Mouse (Mus musculus) midbrain, embryonic 11.5 days (tissue): ENCODE results near the gene Dis3l2. TPM values are rescaled to one million over a fixed set of nuclear protein-coding genes. Genes with fewer than 3 reads are reported as not detected.

Experiments used
- ATAC-seq: fragments of 200-750 bp; cut with Nextera tagmentation; 2 replicates; pipeline ENCODE4 v1.8.0; 2017; ENCODE audit warnings: moderate TSS enrichment, moderate library complexity; ENCODE audit not compliant: low FRiP score
- DNase-seq: peaks from one replicate; pipeline ENCODE4 v3.0.0; 2015; ENCODE audit warnings: low spot score; ENCODE audit errors: missing footprints
- H3K27ac ChIP-seq: fragments of 300-500 bp; sonication (generic); 2 replicates; pipeline ENCODE4 v1.5.1; 2014; ENCODE audit warnings: low read depth, low read length
- H3K27me3 ChIP-seq: fragments of 300-500 bp; sonication (generic); 2 replicates; pipeline ENCODE4 v1.6.1; 2014; ENCODE audit warnings: mild to moderate bottlenecking, low read length, moderate library complexity, mixed read lengths; ENCODE audit not compliant: control insufficient read depth, insufficient read depth
- H3K36me3 ChIP-seq: fragments of 300-500 bp; sonication (generic); 2 replicates; pipeline ENCODE4 v1.6.1; 2014; ENCODE audit warnings: mild to moderate bottlenecking, low read length, moderate library complexity, mixed read lengths; ENCODE audit not compliant: control insufficient read depth, insufficient read depth
- H3K4me1 ChIP-seq: fragments of 300-500 bp; sonication (generic); 2 replicates; pipeline ENCODE4 v1.6.1; 2014; ENCODE audit warnings: low read length; ENCODE audit not compliant: control insufficient read depth, insufficient read depth
- H3K4me2 ChIP-seq: fragments of 300-500 bp; sonication (generic); 2 replicates; pipeline ENCODE4 v1.6.1; 2014; ENCODE audit warnings: mild to moderate bottlenecking, moderate library complexity
- H3K4me3 ChIP-seq: fragments of 300-500 bp; sonication (generic); 2 replicates; pipeline ENCODE4 v1.5.1; 2014; ENCODE audit warnings: low read depth, low read length
- H3K9ac ChIP-seq: fragments of 300-500 bp; sonication (generic); 2 replicates; pipeline ENCODE4 v1.6.1; 2014; ENCODE audit warnings: low read length
- H3K9me3 ChIP-seq: fragments of 300-500 bp; sonication (generic); 2 replicates; pipeline ENCODE4 v1.6.1; 2016; ENCODE audit warnings: low read length; ENCODE audit not compliant: control insufficient read depth
- WGBS: fragments of 180-500 bp; shearing (Covaris S2); extraction: QIAGEN DNeasy Blood & Tissue Kit; methylation state at CpG from one replicate; pipeline ENCODE4 v1.1.7; 2014; 5-methylcytosine and 5-hydroxymethylcytosine counted together
- polyA plus RNA-seq: library from polyadenylated mRNA; unstranded; fragments of >200 nt; fragmentation: Nextera tagmentation; extraction: Ambion mirVana; gene quantifications from 2 replicates; pipeline ENCODE4 v1.2.1, GENCODE M21; 2014

Dis3l2 gene
- polyA plus RNA-seq, 1 experiment from 2014 or later, result 34.3 TPM

- H3K4me1 ChIP-seq, result no peaks in the 10 kb centered on the region
- no peak overlapping the region for H3K9ac ChIP-seq
- no peaks in the 10 kb centered on the region for H3K9me3 ChIP-seq
- H3K36me3 ChIP-seq, result no peaks in the 10 kb centered on the region
- H3K4me2 ChIP-seq, result no peak overlapping the region
- WGBS, result 96% methylated on average over 2 of the region's 2 CpGs
- H3K27ac ChIP-seq, result no peak overlapping the region
- DNase-seq (no peak), ATAC-seq (no peak)
- H3K4me3 ChIP-seq, result no peak overlapping the region
- no peaks in the 10 kb centered on the region for H3K27me3 ChIP-seq
These were observed 211.1 kb downstream of the Dis3l2 start for GRCm38 (mm10) chr1:86914697-86915096.

GRCm38 (mm10) chr1:86916355-86916984 lies 212.9 kb downstream of the Dis3l2 start:
- H3K9ac ChIP-seq, result no peak overlapping the region
- no peak overlapping the region for H3K4me3 ChIP-seq
- H3K4me1 ChIP-seq, result no peaks in the 10 kb centered on the region
- DNase-seq (no peak), ATAC-seq (no peak)
- no peaks in the 10 kb centered on the region for H3K36me3 ChIP-seq
- H3K27me3 ChIP-seq, result no peaks in the 10 kb centered on the region
- no peak overlapping the region for H3K4me2 ChIP-seq
- no peaks in the 10 kb centered on the region for H3K9me3 ChIP-seq
- 71% methylated on average over 8 of the region's 8 CpGs for WGBS
- H3K27ac ChIP-seq, result no peak overlapping the region

DNA sequence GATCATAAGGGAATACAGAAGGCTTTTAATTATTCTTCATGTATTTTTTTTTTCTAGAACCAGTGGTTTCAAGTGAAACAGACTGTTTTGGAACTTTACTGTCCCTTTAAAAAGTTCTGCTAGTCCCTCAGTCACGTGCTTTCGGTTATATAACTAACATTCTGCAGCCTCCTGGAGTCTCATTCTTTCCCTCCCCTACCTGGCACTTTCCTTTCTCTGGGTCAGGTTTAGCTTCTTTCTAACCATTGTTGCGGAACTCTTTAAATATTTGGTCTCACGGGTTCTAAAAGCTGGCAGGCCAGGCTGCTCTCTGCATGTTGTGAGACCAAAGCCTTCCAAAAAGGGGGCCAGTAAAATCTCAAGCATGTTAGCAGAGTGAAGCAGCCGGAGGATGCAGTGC lies 222.2 kb downstream of the Dis3l2 start:
- Histone ChIP-seq H3K27ac (no peak overlapping the region), H3K27me3 (no peaks in the 10 kb centered on the region), H3K4me1 (no peaks in the 10 kb centered on the region), H3K9me3 (no peaks in the 10 kb centered on the region), H3K36me3 (no peaks in the 10 kb centered on the region), H3K4me3 (no peak overlapping the region), H3K9ac (no peak overlapping the region), H3K4me2 (no peak overlapping the region)
- 74% methylated on average over 5 of the region's 5 CpGs for WGBS
- ATAC-seq, result no peak
- no peak for DNase-seq

DNA sequence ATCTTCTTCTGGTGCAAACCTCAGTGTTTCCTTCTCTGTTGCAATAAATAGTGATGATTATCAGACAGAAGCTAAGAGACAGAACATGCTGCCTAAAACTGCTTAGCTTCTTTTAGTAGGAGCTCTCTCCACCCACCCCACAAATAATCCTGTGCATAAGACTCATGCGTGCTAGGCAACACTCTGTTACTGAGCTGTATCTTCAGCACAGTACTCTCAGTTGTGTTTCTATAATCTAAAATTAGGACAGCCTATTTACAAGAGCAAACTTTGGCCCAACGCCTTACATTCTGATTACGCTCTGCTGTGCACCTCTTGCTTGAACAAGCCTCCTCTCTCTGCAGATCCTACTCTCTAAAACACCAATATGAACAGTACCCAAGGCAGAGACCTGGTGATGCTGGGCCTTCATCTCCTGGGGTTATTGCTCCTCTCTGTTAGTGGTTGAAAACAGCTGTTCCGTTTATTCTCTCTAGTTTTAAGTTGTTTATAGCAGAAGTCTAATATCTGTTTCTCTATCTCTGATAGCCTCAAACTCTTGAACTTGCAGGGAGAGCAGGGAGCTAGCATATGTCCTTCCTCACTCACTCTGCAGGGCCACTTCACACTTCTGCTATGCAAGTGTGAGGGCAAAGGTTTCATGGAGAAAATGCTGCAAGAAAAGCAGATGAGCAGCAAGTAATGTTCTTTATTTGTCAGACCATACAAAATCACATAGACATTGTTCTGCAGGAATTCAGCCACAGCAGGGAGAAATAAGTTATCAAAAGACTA lies 228.2 kb downstream of the Dis3l2 start:
- H3K27me3 ChIP-seq, result no peaks in the 10 kb centered on the region
- no peak overlapping the region for H3K27ac ChIP-seq
- no peak overlapping the region for H3K9ac ChIP-seq
- H3K4me1 ChIP-seq, result no peaks in the 10 kb centered on the region
- 93% methylated on average over 4 of the region's 4 CpGs for WGBS
- no peak for ATAC-seq
- no peaks in the 10 kb centered on the region for H3K36me3 ChIP-seq
- no peak for DNase-seq
- no peaks in the 10 kb centered on the region for H3K9me3 ChIP-seq
- no peak overlapping the region for H3K4me2 ChIP-seq
- no peak overlapping the region for H3K4me3 ChIP-seq

DNA sequence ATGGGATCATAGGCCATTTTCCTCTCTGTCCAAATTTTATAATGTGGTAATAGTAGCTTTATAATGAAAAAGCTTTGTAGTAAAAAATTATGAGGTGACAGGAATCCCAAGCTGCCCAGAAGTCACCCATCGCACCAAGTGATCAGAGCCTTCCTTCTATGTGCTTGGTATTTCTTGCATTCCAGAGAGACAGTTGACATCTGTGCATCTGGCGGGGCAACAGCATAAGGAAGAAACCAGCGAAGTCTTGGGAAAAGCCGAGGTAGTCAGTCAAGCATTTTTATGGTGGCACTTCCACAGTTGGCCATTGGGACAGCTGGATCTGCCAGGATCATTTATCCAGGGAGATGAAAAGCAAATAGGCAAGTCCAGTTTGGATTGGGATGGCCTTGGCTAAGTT lies 229.2 kb downstream of the Dis3l2 start:
- H3K9me3 ChIP-seq, result no peaks in the 10 kb centered on the region
- no peak overlapping the region for H3K4me2 ChIP-seq
- no peak overlapping the region for H3K27ac ChIP-seq
- no peak overlapping the region for H3K4me3 ChIP-seq
- H3K9ac ChIP-seq, result no peak overlapping the region
- WGBS, result 93% methylated on average over 4 of the region's 4 CpGs
- H3K36me3 ChIP-seq, result no peaks in the 10 kb centered on the region
- DNase-seq (no peak), ATAC-seq (no peak)
- H3K4me1 ChIP-seq, result no peaks in the 10 kb centered on the region
- H3K27me3 ChIP-seq, result no peaks in the 10 kb centered on the region

- Histone ChIP-seq H3K4me2 (no peak overlapping the region), H3K4me1 (no peaks in the 10 kb centered on the region), H3K36me3 (no peaks in the 10 kb centered on the region), H3K27ac (no peak overlapping the region), H3K4me3 (no peak overlapping the region), H3K27me3 (no peaks in the 10 kb centered on the region), H3K9me3 (no peaks in the 10 kb centered on the region), H3K9ac (no peak overlapping the region)
- 81% methylated on average over 1 of the region's 1 CpGs for WGBS
- DNase-seq, result no peak
- ATAC-seq, result no peak
These were observed 230.0 kb downstream of the Dis3l2 start for GRCm38 (mm10) chr1:86933656-86934055.

DNA sequence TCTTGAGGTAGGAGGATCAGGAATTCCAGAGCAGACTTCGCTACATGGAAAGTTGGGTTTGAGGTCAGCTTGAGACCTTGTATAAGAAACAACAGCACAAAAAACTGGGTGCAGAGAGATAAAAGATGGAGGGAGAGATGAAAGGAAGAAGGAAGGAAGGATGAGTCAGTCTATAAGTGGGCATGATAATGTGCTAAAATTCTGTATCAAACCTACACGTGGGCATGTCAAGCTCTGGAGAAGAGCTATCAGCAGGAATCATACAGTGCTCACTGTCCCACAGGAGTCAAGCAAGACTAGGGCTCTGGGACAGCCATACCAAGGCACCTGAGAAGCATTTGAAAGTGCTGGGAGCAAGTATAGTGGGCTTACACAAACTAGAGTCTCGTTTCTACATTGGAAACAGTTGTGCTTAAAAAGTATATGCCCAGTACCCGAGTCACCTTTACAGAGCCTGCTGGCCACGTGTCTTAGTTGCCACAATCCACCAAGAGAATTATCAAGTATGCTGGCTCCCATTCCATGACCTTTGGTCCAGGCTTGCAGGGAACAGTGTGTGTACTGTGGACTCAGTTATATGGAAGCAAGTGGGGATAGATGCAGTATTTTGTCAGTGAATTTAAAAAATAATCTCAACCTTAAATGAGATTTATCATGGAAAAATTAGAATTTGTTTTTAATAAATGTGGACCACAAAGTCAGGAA lies 248.0 kb downstream of the Dis3l2 start:
- Histone ChIP-seq H3K4me3 (no peak overlapping the region), H3K4me1 (no peaks in the 10 kb centered on the region), H3K27me3 (no peaks in the 10 kb centered on the region), H3K27ac (no peak overlapping the region), H3K4me2 (no peak overlapping the region), H3K36me3 (no peaks in the 10 kb centered on the region), H3K9ac (no peak overlapping the region), H3K9me3 (no peaks in the 10 kb centered on the region)
- no peak for ATAC-seq
- DNase-seq, result no peak
- 82% methylated on average over 5 of the region's 5 CpGs for WGBS

GRCm38 (mm10) chr1:86955801-86956200 lies 252.2 kb downstream of the Dis3l2 start:
- Histone ChIP-seq H3K27me3 (no peaks in the 10 kb centered on the region), H3K4me2 (no peak overlapping the region), H3K36me3 (no peaks in the 10 kb centered on the region), H3K27ac (no peak overlapping the region), H3K4me3 (no peak overlapping the region), H3K4me1 (no peaks in the 10 kb centered on the region), H3K9me3 (no peaks in the 10 kb centered on the region), H3K9ac (no peak overlapping the region)
- DNase-seq (no peak), ATAC-seq (no peak)

DNA sequence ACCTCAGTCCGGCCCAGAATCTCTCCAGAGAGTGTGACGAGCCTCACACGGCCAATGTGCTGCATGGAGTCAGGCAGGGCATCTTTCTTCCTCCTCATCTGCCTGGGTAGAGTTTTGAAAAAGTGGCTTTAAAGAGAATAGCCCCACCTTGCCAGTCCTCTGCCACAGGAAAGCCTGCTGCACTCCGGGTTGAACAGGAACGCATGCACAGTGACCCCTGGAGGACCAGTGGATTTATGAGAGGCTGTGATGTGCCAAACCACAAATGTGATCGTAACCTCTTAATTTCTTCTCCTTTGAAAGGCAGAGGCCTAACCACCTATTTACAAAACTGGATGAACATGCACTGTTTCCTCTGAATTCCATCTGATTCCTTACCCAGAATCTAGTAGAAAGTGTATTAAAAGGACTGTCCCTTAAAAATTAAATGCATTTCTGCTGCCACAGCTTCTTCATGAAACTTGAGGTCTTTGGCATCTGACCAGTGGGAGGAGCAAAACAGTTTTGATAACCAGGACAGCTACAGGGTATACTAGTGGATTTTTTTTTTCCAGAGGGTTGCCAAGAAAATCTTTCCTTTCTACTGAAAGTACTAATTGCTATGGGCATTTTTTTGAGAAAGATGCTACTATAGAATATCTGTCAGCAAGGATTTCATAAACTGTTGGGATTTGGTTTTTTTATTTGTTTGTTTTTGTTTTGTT lies 264.8 kb downstream of the Dis3l2 start:
- H3K27me3 ChIP-seq, result no peaks in the 10 kb centered on the region
- H3K4me1 ChIP-seq, result no peaks in the 10 kb centered on the region
- no peak overlapping the region for H3K9ac ChIP-seq
- DNase-seq (no peak), ATAC-seq (no peak)
- H3K4me3 ChIP-seq, result no peak overlapping the region
- 62% methylated on average over 6 of the region's 6 CpGs for WGBS
- H3K9me3 ChIP-seq, result no peaks in the 10 kb centered on the region
- no peak overlapping the region for H3K27ac ChIP-seq
- no peak overlapping the region for H3K4me2 ChIP-seq
- H3K36me3 ChIP-seq, result no peaks in the 10 kb centered on the region
